Mouse (Mus musculus): ENCODE measurements around the gene Maml2.

GRCm38 (mm10) chr9:13555973-13556481, 258.3 kb downstream of the Maml2 start:
- TF ChIP-seq CTCF (IDR thresholded peaks at IDR 0.05; ENCODE audit: low read depth) (no peak), EP300 (optimal IDR thresholded peaks at IDR 0.05) (no peak)

Measured in stomach, postnatal 0 days (tissue).